In genomic region chr7:98967672-98968071, GRCm38 (mm10) we compare ENCODE assay signal across 14 mouse cellular contexts.
DNase-seq lines count a peak whose midpoint lies in the region; ATAC-seq and TF ChIP-seq lines count a peak whose summit lies in the region.
"Had no signal": no experiment of that assay in that cellular context is flagged by ENCODE, and none has a peak within 500 bp of the region (broad histone marks: within the 10 kb centered on the region; RNA-seq: fewer than 3 reads in every experiment).

No protein-coding gene starts in this region.

- 0 out of 2 replicates have a peak overlapping the region, but pooled peaks have one; percentile 36 for H3K4me2 ChIP-seq in embryonic facial prominence, embryonic 12.5 days (replicated peaks)
- 0 out of 2 replicates have a peak overlapping the region, but pooled peaks have one; percentile 21 for H3K4me2 ChIP-seq in lung, embryonic 14.5 days
- peak overlapping the region; percentile 38 for H3K4me2 ChIP-seq in hindbrain, embryonic 15.5 days
- peak overlapping the region; percentile 40 for H3K4me2 ChIP-seq in neural tube, embryonic 13.5 days

- H3K4me3 ChIP-seq in embryonic facial prominence, embryonic 12.5 days, result no peak overlapping the region
- H3K4me3 ChIP-seq in embryonic facial prominence, embryonic 10.5 days, result no peak overlapping the region; the same call in 1 of the 2 replicates
- H3K4me3 ChIP-seq in lung, embryonic 14.5 days (ENCODE audit: low read depth, low read length), result no peak overlapping the region
- 0 out of 2 replicates have a peak overlapping the region, but pooled peaks have one; percentile 2 for H3K4me3 ChIP-seq in hindbrain, embryonic 15.5 days
- no peak overlapping the region for H3K4me3 ChIP-seq in neural tube, embryonic 13.5 days
- H3K4me3 ChIP-seq: limb, embryonic 15.5 days had no signal

- 39% methylated on average over 7 of the region's 7 CpGs for WGBS in embryonic facial prominence, embryonic 12.5 days
- WGBS in embryonic facial prominence, embryonic 10.5 days, result 51% methylated on average over 7 of the region's 7 CpGs
- 42% methylated on average over 7 of the region's 7 CpGs for WGBS in lung, embryonic 14.5 days
- WGBS in hindbrain, embryonic 15.5 days, result 42% methylated on average over 7 of the region's 7 CpGs
- WGBS in neural tube, embryonic 13.5 days, result 59% methylated on average over 7 of the region's 7 CpGs

- DNase-seq in embryonic facial prominence, embryonic 10.5 days (ENCODE audit: low spot score), result no peak
- DNase-seq in lung, embryonic 14.5 days, result no peak
- no peak for DNase-seq in lung, postnatal 25 days (ENCODE audit: low spot score)
- DNase-seq in urinary bladder, postnatal 36 days (ENCODE audit: low spot score in 2 of 2), result no peak
- DNase-seq in frontal cortex, postnatal 10 days (ENCODE audit: low spot score in 2 of 2), result no peak
- DNase-seq: kidney, adult 18-20 months; lung, postnatal 14 days had no signal

- no peak for ATAC-seq in embryonic facial prominence, embryonic 12.5 days (ENCODE audit: insufficient number of reproducible peaks, insufficient read depth, low FRiP score, low TSS enrichment)
- peak; percentile 27; the same call in 1 of the 2 replicates for ATAC-seq in lung, embryonic 14.5 days (ENCODE audit: insufficient read depth)
- peak; percentile 35; the same call in 1 of the 2 replicates for ATAC-seq in hindbrain, embryonic 15.5 days (ENCODE audit: low FRiP score, low read depth)
- ATAC-seq in neural tube, embryonic 13.5 days (ENCODE audit: low read depth), result no peak
- ATAC-seq: activated CD4-positive, CD25-positive, alpha-beta regulatory T cell, adult 4 months had no signal

- H3K27me3 ChIP-seq in embryonic facial prominence, embryonic 12.5 days, result no peaks in the 10 kb centered on the region; the same call in 1 of the 2 replicates
- H3K27me3 ChIP-seq in embryonic facial prominence, embryonic 10.5 days (replicated peaks; ENCODE audit: low read depth, poor library complexity, severe bottlenecking), result peaks cover 17% of the 10 kb centered on the region
- H3K27me3 ChIP-seq in lung, embryonic 14.5 days (ENCODE audit: insufficient read depth, low read length), result no peaks in the 10 kb centered on the region
- H3K27me3 ChIP-seq in hindbrain, embryonic 15.5 days, result no peaks in the 10 kb centered on the region
- no peaks in the 10 kb centered on the region; the same call in 1 of the 2 replicates for H3K27me3 ChIP-seq in neural tube, embryonic 13.5 days
- H3K27me3 ChIP-seq: limb, embryonic 15.5 days had no signal

- H3K4me1 ChIP-seq in embryonic facial prominence, embryonic 12.5 days, result peaks cover 22% of the 10 kb centered on the region
- H3K4me1 ChIP-seq in embryonic facial prominence, embryonic 10.5 days, result peaks cover 33% of the 10 kb centered on the region
- no peaks in the 10 kb centered on the region for H3K4me1 ChIP-seq in lung, embryonic 14.5 days (ENCODE audit: insufficient read depth)
- peaks cover 19% of the 10 kb centered on the region for H3K4me1 ChIP-seq in hindbrain, embryonic 15.5 days (replicated peaks)
- H3K4me1 ChIP-seq in neural tube, embryonic 13.5 days (replicated peaks), result peaks cover 22% of the 10 kb centered on the region

- H3K9me3 ChIP-seq in embryonic facial prominence, embryonic 12.5 days, result 0 out of 2 replicates have a peak, but pooled peaks cover 3% of the 10 kb centered on the region
- H3K9me3 ChIP-seq in embryonic facial prominence, embryonic 10.5 days, result no peaks in the 10 kb centered on the region
- no peaks in the 10 kb centered on the region for H3K9me3 ChIP-seq in lung, embryonic 14.5 days (ENCODE audit: low read depth, low read length)
- H3K9me3 ChIP-seq in hindbrain, embryonic 15.5 days, result no peaks in the 10 kb centered on the region
- peaks cover 6% of the 10 kb centered on the region for H3K9me3 ChIP-seq in neural tube, embryonic 13.5 days
- H3K9me3 ChIP-seq: G1E; limb, embryonic 15.5 days had no signal

- H3K36me3 ChIP-seq in embryonic facial prominence, embryonic 12.5 days, result no peaks in the 10 kb centered on the region
- 0 out of 2 replicates have a peak, but pooled peaks cover 5% of the 10 kb centered on the region for H3K36me3 ChIP-seq in embryonic facial prominence, embryonic 10.5 days (replicated peaks)
- no peaks in the 10 kb centered on the region for H3K36me3 ChIP-seq in lung, embryonic 14.5 days (ENCODE audit: insufficient read depth)
- no peaks in the 10 kb centered on the region for H3K36me3 ChIP-seq in hindbrain, embryonic 15.5 days
- no peaks in the 10 kb centered on the region for H3K36me3 ChIP-seq in neural tube, embryonic 13.5 days
- H3K36me3 ChIP-seq: limb, embryonic 15.5 days had no signal

- TF ChIP-seq CTCF in lung, embryonic 14.5 days (IDR thresholded peaks at IDR 0.05; ENCODE audit: low read depth), result no peak

- no peak overlapping the region for H3K27ac ChIP-seq in embryonic facial prominence, embryonic 12.5 days
- H3K27ac ChIP-seq in embryonic facial prominence, embryonic 10.5 days (replicated peaks), result no peak overlapping the region
- H3K27ac ChIP-seq in lung, embryonic 14.5 days (ENCODE audit: low read depth), result no peak overlapping the region
- no peak overlapping the region for H3K27ac ChIP-seq in hindbrain, embryonic 15.5 days (replicated peaks)
- peak overlapping the region; percentile 39; the same call in 1 of the 2 replicates for H3K27ac ChIP-seq in neural tube, embryonic 13.5 days (replicated peaks)
- H3K27ac ChIP-seq: limb, embryonic 15.5 days; stomach, postnatal 0 days had no signal

- no peak overlapping the region for H3K9ac ChIP-seq in embryonic facial prominence, embryonic 12.5 days
- H3K9ac ChIP-seq in lung, embryonic 14.5 days, result no peak overlapping the region
- H3K9ac ChIP-seq in hindbrain, embryonic 15.5 days, result no peak overlapping the region
- 0 out of 2 replicates have a peak overlapping the region, but pooled peaks have one; percentile 51 for H3K9ac ChIP-seq in neural tube, embryonic 13.5 days
- H3K9ac ChIP-seq: limb, embryonic 15.5 days had no signal

Comparison
In these comparisons a context has a peak if more than half of its experiments do, and no peak if none do; other contexts are left out.
1. ATAC-seq: peak in lung, embryonic 14.5 days (single experiment) and hindbrain, embryonic 15.5 days (single experiment); none in embryonic facial prominence, embryonic 12.5 days (single experiment) and neural tube, embryonic 13.5 days (single experiment).
2. Peak in every context shown above with its lines, with median percentiles within 50 percentile points of each other: H3K4me2 ChIP-seq.